Mouse (Mus musculus): Measurements from ENCODE around the gene Kansl1l. TPM values are rescaled to one million over a fixed set of nuclear protein-coding genes. Genes with fewer than 3 reads are reported as not detected.

Gene Kansl1l
- polyA plus RNA-seq, 1 experiment = 9.7 TPM

- no peak overlapping the region for H3K4me3 ChIP-seq (ENCODE audit: insufficient read depth, low read depth, low read length)
- H3K36me3 ChIP-seq (ENCODE audit: control insufficient read depth, insufficient read depth, low read length) = no peaks in the 10 kb centered on the region
- 84% methylated on average over 5 of the region's 5 CpGs for WGBS
- H3K4me1 ChIP-seq (ENCODE audit: control insufficient read depth, insufficient read depth, low read length) = no peaks in the 10 kb centered on the region
- H3K27me3 ChIP-seq (replicated peaks; ENCODE audit: control insufficient read depth, insufficient read depth, low read length) = no peaks in the 10 kb centered on the region
- TF ChIP-seq CTCF (conservative IDR thresholded peaks at IDR 0.05; ENCODE audit: insufficient read depth, insufficient read length, low read depth, low read length) (no peak), POLR2A (IDR thresholded peaks at IDR 0.05; ENCODE audit: low read depth, low read length) (no peak)
- H3K27ac ChIP-seq (ENCODE audit: insufficient read depth, low read depth, low read length) = no peak overlapping the region
- no peak for DNase-seq
Observed at GRCm38 (mm10) chr1:66682974-66683373, 134.4 kb downstream of the Kansl1l start.

- no peak for TF ChIP-seq POLR2A (IDR thresholded peaks at IDR 0.05; ENCODE audit: low read depth, low read length)
- no peak for TF ChIP-seq CTCF (conservative IDR thresholded peaks at IDR 0.05; ENCODE audit: insufficient read depth, insufficient read length, low read depth, low read length)
Observed at GRCm38 (mm10) chr1:66678662-66679061, 138.7 kb downstream of the Kansl1l start.

GRCm38 (mm10) chr1:66677928-66678327 is 139.4 kb downstream of the Kansl1l start:
- no peak for TF ChIP-seq POLR2A (IDR thresholded peaks at IDR 0.05; ENCODE audit: low read depth, low read length)
- TF ChIP-seq CTCF (conservative IDR thresholded peaks at IDR 0.05; ENCODE audit: insufficient read depth, insufficient read length, low read depth, low read length) = no peak
- WGBS = 74% methylated on average over 14 of the region's 14 CpGs
- no peak overlapping the region for H3K27ac ChIP-seq (ENCODE audit: insufficient read depth, low read depth, low read length)
- H3K4me3 ChIP-seq (ENCODE audit: insufficient read depth, low read depth, low read length) = no peak overlapping the region
- H3K4me1 ChIP-seq (ENCODE audit: control insufficient read depth, insufficient read depth, low read length) = no peaks in the 10 kb centered on the region
- DNase-seq = no peak
- H3K27me3 ChIP-seq (replicated peaks; ENCODE audit: control insufficient read depth, insufficient read depth, low read length) = no peaks in the 10 kb centered on the region
- H3K36me3 ChIP-seq (ENCODE audit: control insufficient read depth, insufficient read depth, low read length) = no peaks in the 10 kb centered on the region

More at GRCm38 (mm10) chr1:66678662-66679061, 138.7 kb downstream of the Kansl1l start:
- H3K4me1 ChIP-seq (ENCODE audit: control insufficient read depth, insufficient read depth, low read length) = no peaks in the 10 kb centered on the region
- no peaks in the 10 kb centered on the region for H3K27me3 ChIP-seq (replicated peaks; ENCODE audit: control insufficient read depth, insufficient read depth, low read length)
- 14% methylated on average over 2 of the region's 2 CpGs for WGBS
- no peak overlapping the region for H3K4me3 ChIP-seq (ENCODE audit: insufficient read depth, low read depth, low read length)
- H3K27ac ChIP-seq (ENCODE audit: insufficient read depth, low read depth, low read length) = no peak overlapping the region
- no peak for DNase-seq
- H3K36me3 ChIP-seq (ENCODE audit: control insufficient read depth, insufficient read depth, low read length) = no peaks in the 10 kb centered on the region

- TF ChIP-seq CTCF (conservative IDR thresholded peaks at IDR 0.05; ENCODE audit: insufficient read depth, insufficient read length, low read depth, low read length) (no peak), POLR2A (IDR thresholded peaks at IDR 0.05; ENCODE audit: low read depth, low read length) (no peak)
- DNase-seq = no peak
- Histone ChIP-seq H3K27me3 (replicated peaks; ENCODE audit: control insufficient read depth, insufficient read depth, low read length) (no peaks in the 10 kb centered on the region), H3K27ac (ENCODE audit: insufficient read depth, low read depth, low read length) (no peak overlapping the region), H3K4me3 (ENCODE audit: insufficient read depth, low read depth, low read length) (no peak overlapping the region), H3K4me1 (ENCODE audit: control insufficient read depth, insufficient read depth, low read length) (no peaks in the 10 kb centered on the region), H3K36me3 (ENCODE audit: control insufficient read depth, insufficient read depth, low read length) (no peaks in the 10 kb centered on the region)
- 80% methylated on average over 7 of the region's 7 CpGs for WGBS
Observed at GRCm38 (mm10) chr1:66672812-66673211, 144.6 kb downstream of the Kansl1l start.

- H3K4me1 ChIP-seq (ENCODE audit: control insufficient read depth, insufficient read depth, low read length) = no peaks in the 10 kb centered on the region
- H3K4me3 ChIP-seq (ENCODE audit: insufficient read depth, low read depth, low read length) = no peak overlapping the region
- no peaks in the 10 kb centered on the region for H3K36me3 ChIP-seq (ENCODE audit: control insufficient read depth, insufficient read depth, low read length)
- H3K27me3 ChIP-seq (replicated peaks; ENCODE audit: control insufficient read depth, insufficient read depth, low read length) = no peaks in the 10 kb centered on the region
- no peak overlapping the region for H3K27ac ChIP-seq (ENCODE audit: insufficient read depth, low read depth, low read length)
- WGBS = 71% methylated on average over 7 of the region's 7 CpGs
- TF ChIP-seq POLR2A (IDR thresholded peaks at IDR 0.05; ENCODE audit: low read depth, low read length) (no peak), CTCF (conservative IDR thresholded peaks at IDR 0.05; ENCODE audit: insufficient read depth, insufficient read length, low read depth, low read length) (no peak)
- no peak for DNase-seq
Observed at GRCm38 (mm10) chr1:66671475-66671874, 145.9 kb downstream of the Kansl1l start.

Other genes with a start within 250 kb of the Kansl1l start
- 12.3 and 17.6 TPM in 2 replicates for gene Rpe, start 116.7 kb downstream of the Kansl1l start, polyA plus RNA-seq (2012; rRNA removed)
- 92.0 and 123 TPM in 2 replicates for gene Acadl, start 45.7 kb upstream of the Kansl1l start, polyA plus RNA-seq (2012; rRNA removed)
- 1.2 and 56.0 TPM in 2 replicates for gene Myl1, start 127.8 kb upstream of the Kansl1l start, polyA plus RNA-seq (2012; rRNA removed)
- gene Lancl1, start 221.3 kb upstream of the Kansl1l start, polyA plus RNA-seq (2012; rRNA removed) = 66.9 and 75.1 TPM in 2 replicates

Measured in kidney, adult 2 months (tissue).